Mouse (Mus musculus) hindlimb bud, embryonic 11.5 days (tissue): Measurements from ENCODE around the gene Olfr736.

Source experiments
- DNase-seq: peaks from one replicate; pipeline ENCODE4 v3.0.0-alpha.2; 2012; ENCODE audit warnings: low read depth, low spot score; ENCODE audit errors: extremely low spot score

Olfr736 gene

GRCm38 (mm10) chr14:50380863-50381262 lies at the start of gene Olfr736:
Gene Olfr736, plus strand, starts transcription at chr14:50381163.
- DNase-seq: no peak

- DNase-seq: no peak
Measured at GRCm38 (mm10) chr14:50348796-50349195, 32.2 kb upstream of the Olfr736 start, which contains the start of gene Olfr735. Gene Olfr735, minus strand, starts transcription at chr14:50348872.

DNA sequence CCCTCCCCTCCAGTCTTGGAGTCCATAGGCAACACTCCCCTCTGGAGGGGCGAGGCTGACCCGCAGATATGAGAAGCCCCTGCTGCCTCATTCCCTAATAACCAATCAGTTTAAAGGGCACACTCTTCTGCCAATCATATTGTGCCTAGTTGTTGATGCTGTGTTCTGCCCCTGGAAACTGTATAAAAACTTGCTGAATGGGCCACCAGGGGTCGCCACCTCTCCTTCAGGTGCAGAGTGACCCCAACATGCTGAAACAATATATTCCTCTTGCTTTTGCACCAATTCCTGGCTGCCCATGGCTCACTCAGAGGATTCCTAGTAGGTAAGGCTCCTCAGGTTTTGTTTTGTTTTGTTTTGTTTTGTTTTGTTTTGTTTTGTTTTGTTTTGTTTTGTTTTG lies 28.5 kb upstream of the Olfr736 start:
- no peak for DNase-seq

DNA sequence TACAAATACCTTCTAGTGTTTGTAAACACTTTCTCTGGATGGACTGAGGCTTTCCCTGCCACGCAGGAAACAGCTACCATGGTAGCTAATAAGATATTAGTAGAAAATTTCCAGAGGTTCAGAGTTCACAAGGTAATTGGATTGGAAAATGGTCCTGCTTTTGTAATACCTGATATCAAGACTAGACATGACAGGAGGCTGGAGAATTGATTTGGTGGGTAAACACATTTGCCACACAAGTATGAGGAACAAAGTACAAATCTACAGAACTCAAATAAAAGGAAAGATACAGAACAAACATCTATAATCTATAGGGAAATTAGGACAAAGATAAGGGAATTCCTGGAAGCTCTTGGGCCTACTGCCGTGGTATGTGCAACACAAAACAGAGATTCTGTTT lies 24.2 kb upstream of the Olfr736 start:
- DNase-seq: no peak

DNA sequence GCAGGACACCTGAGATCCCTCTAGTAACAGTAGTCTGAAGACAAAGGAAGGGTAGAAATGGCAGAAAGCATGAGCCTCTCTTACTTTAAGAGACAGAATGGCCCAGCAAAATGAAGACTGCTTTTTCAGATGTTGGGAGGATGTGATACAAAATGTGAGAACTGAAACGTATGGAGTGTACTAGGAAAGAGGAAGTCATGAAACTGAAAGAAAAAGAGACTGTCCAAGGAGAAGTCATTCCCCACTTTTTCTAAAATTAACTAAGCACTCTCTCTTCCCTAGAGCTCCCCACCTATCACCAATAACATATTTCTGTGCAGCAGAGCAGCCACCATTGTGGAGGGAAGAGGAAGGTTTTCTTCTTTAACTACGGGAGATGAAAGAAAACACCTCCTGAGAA lies 23.4 kb upstream of the Olfr736 start, which contains the start of gene Tlr11:
Tlr11 (plus strand) TSS at position 322 of the 400 bp plus-strand sequence.
- no peak for DNase-seq

DNA sequence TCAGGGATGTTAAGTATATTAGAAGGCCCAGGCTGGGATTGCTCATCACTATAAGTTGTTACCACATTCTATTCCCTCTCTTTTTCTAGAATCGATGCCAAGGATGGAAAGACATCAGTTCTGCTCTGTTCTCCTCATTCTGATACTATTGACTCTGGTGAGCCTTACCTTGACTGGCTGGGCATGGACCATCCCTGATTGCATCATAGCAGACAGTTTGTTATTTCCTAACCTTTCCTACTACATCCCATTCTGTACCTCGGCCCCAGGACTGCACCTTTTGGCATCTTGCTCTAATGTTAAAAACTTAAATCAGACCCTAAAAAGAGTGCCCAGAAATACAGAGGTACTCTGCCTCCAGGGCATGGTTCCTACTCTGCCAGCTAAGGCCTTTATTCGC lies 20.5 kb upstream of the Olfr736 start:
- DNase-seq: no peak

DNA sequence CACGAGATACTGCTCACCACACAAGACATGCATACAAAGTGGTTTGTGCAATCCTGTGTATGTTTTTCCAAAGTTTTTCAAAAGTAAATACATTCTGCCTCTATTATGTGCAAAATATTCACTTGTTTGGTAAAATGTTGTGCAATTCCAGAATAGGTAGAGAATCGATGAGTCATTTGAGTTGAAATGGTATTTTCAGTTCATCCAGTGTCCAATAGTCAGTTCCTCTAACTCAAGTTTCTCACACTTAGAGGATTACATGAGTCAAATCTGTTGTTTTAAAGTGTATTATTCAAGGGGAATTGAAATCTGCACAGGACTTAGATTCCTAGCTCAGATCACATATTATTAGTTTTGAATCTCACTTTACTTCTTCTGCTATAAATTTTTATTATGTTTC lies 17.4 kb upstream of the Olfr736 start:
- no peak for DNase-seq

DNA sequence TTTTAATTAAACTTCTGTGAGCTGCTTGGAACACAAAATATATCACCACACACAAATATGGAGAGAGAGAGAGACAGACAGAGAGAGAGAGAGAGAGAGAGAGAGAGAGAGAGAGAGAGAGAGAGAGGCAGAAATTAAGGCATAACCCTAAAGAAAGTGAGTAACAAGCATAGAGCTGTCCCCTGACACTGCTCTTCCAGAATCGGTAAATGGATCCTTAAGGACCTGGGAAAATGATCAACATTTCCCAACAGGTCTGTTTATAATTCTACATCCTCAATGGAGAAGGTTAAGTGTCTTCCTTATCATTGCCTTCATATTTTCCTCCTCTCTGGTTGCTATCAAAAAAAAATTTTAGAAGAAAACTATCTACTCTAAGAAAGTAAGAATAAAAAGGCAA lies 26.3 kb downstream of the Olfr736 start, which contains the start of gene Olfr738:
Olfr738 (plus strand) TSS at position 301 of the 400 bp plus-strand sequence.
- DNase-seq: no peak

DNA sequence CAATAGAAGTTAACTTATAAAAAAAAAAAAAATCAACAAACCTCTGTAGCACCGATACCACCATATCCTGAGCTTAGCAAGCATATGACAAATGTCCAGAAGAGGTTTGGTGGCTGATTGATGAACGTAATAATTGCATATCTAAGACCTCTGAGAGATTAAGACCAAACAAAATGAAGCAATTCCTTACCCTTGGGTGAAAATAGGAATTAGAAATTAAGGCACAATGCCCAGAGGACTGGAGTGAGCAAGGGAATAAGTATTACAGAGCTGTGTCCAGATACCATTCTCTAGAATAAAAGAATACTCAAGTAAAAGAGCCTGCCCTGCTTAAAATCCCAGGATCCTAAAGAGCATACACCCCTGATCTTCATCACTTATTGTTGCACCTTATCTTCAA lies 37.4 kb downstream of the Olfr736 start, which contains the start of gene Olfr739:
Olfr739 (plus strand) TSS at position 301 of the 400 bp plus-strand sequence.
- no peak for DNase-seq
